Mouse (Mus musculus) cerebellum, adult 2 months (tissue): ENCODE results near the gene Zzef1.

ENCODE experiments used
- CTCF ChIP-seq: fragments of 200-500 bp; IDR thresholded peaks from 2 replicates; pipeline ENCODE4 v1.5.1; 2011; ENCODE audit warnings: low read depth, mild to moderate bottlenecking, control low read depth, low read length, moderate library complexity, borderline replicate concordance; ENCODE audit not compliant: insufficient read depth
- POLR2A ChIP-seq: fragments of 200-500 bp; IDR thresholded peaks from 2 replicates; pipeline ENCODE4 v1.6.1; 2011; ENCODE audit warnings: low read length, control low read depth, borderline replicate concordance; ENCODE audit not compliant: insufficient read depth

- TF ChIP-seq POLR2A (no peak), CTCF (no peak)
Observed at GRCm38 (mm10) chr11:72872061-72872460, 76.0 kb downstream of the Zzef1 start.
